Mouse (Mus musculus) heart, adult 11 months (tissue): Measurements from ENCODE around the gene Plekho1.
"Not testable (repeated sequence)": the region's sequence is repeated elsewhere in the genome, so short reads cannot be mapped to it uniquely, and the experiment has no call there.

Experiments
- DNase-seq: peaks from one replicate; pipeline ENCODE4 v3.0.0; 2022

The Plekho1 gene

GRCm38 (mm10) chr3:95978265-95978664 is 17.5 kb downstream of the Plekho1 start:
- DNase-seq = peak; percentile 91

- not testable (repeated sequence) for DNase-seq
Measured at GRCm38 (mm10) chr3:95977587-95977986, 18.2 kb downstream of the Plekho1 start.

GRCm38 (mm10) chr3:95977079-95977478 is 18.7 kb downstream of the Plekho1 start:
- peak; percentile 95 for DNase-seq

GRCm38 (mm10) chr3:95972873-95973634 is 22.7 kb downstream of the Plekho1 start:
- DNase-seq = peak; percentile 93

- DNase-seq = peak; percentile 92
Measured at GRCm38 (mm10) chr3:95972251-95972872, 23.4 kb downstream of the Plekho1 start.

GRCm38 (mm10) chr3:95970661-95971060 is 25.1 kb downstream of the Plekho1 start:
- DNase-seq = not testable (repeated sequence)

GRCm38 (mm10) chr3:95969277-95969676 is 26.5 kb downstream of the Plekho1 start:
- DNase-seq = no peak

- peak; percentile 95 for DNase-seq
Measured at GRCm38 (mm10) chr3:95965518-95966451, 30.0 kb downstream of the Plekho1 start.

GRCm38 (mm10) chr3:95963681-95964080 is 32.1 kb downstream of the Plekho1 start:
- DNase-seq = no peak

- no peak for DNase-seq
Measured at GRCm38 (mm10) chr3:95963230-95963629, 32.6 kb downstream of the Plekho1 start.

GRCm38 (mm10) chr3:95962182-95962581 is 33.6 kb downstream of the Plekho1 start:
- not testable (repeated sequence) for DNase-seq

- no peak for DNase-seq
Measured at GRCm38 (mm10) chr3:95959807-95960206, 36.0 kb downstream of the Plekho1 start.

GRCm38 (mm10) chr3:95959082-95959481 is 36.7 kb downstream of the Plekho1 start:
- DNase-seq = no peak

GRCm38 (mm10) chr3:95957359-95958148 is 38.2 kb downstream of the Plekho1 start:
- DNase-seq = peak; percentile 95

- DNase-seq = no peak
Measured at GRCm38 (mm10) chr3:95955318-95955717, 40.5 kb downstream of the Plekho1 start.

- not testable (repeated sequence) for DNase-seq
Measured at GRCm38 (mm10) chr3:95954648-95955173, 41.1 kb downstream of the Plekho1 start.

GRCm38 (mm10) chr3:95953522-95953921 is 42.3 kb downstream of the Plekho1 start:
- DNase-seq = no peak

- no peak for DNase-seq
Measured at GRCm38 (mm10) chr3:95953023-95953422, 42.8 kb downstream of the Plekho1 start.

- not testable (repeated sequence) for DNase-seq
Measured at GRCm38 (mm10) chr3:95951566-95951965, 44.2 kb downstream of the Plekho1 start.

GRCm38 (mm10) chr3:95950763-95951551 is 44.8 kb downstream of the Plekho1 start:
- peak; percentile 99 for DNase-seq

GRCm38 (mm10) chr3:95948325-95948724 is 47.5 kb downstream of the Plekho1 start:
- DNase-seq = no peak
